Mouse (Mus musculus) heart, embryonic 14.5 days (tissue): ENCODE data around the gene Bank1. TPM values are rescaled to one million over a fixed set of nuclear protein-coding genes. Genes with fewer than 3 reads are reported as not detected.

Experiments
- ATAC-seq: fragments of 200-750 bp; cut with Nextera tagmentation; 2 replicates; pipeline ENCODE4 v1.8.0; 2017; ENCODE audit warnings: low read depth, moderate TSS enrichment; ENCODE audit not compliant: insufficient number of reproducible peaks, insufficient read depth, low FRiP score
- H3K27ac ChIP-seq, 2 experiments: fragments of 200-500 bp in 1 of 2; fragments of 300-500 bp in 1 of 2; sonication (generic) in 1 of 2; replicated peaks in 1 of 2; 2 replicates each; pipeline ENCODE4 v1.5.1; 2012 to 2014; ENCODE audit warnings: low read depth in 2 of 2, low read length in 2 of 2, control low read depth in 1 of 2, mild to moderate bottlenecking in 1 of 2, mixed read lengths in 1 of 2; ENCODE audit not compliant: control insufficient read depth in 1 of 2, insufficient read depth in 1 of 2
- H3K27me3 ChIP-seq: fragments of 300-500 bp; sonication (generic); 2 replicates; pipeline ENCODE4 v1.6.1; 2014; ENCODE audit warnings: mild to moderate bottlenecking, low read length, control low read depth; ENCODE audit not compliant: control insufficient read depth, insufficient read depth
- H3K36me3 ChIP-seq: fragments of 300-500 bp; sonication (generic); 2 replicates; pipeline ENCODE4 v1.6.1; 2014; ENCODE audit warnings: mild to moderate bottlenecking, control low read depth, low read length, mixed read lengths; ENCODE audit not compliant: control insufficient read depth, insufficient read depth
- H3K4me1 ChIP-seq, 2 experiments: fragments of 200-500 bp in 1 of 2; fragments of 300-500 bp in 1 of 2; sonication (generic) in 1 of 2; 2 replicates each; pipeline ENCODE4 v1.6.1; 2012 to 2014; ENCODE audit warnings: low read length in 2 of 2, control low read depth in 1 of 2, mixed read lengths in 1 of 2; ENCODE audit not compliant: control insufficient read depth in 2 of 2, insufficient read depth in 2 of 2
- H3K4me2 ChIP-seq: fragments of 300-500 bp; sonication (generic); 2 replicates; pipeline ENCODE4 v1.6.1; 2014; ENCODE audit warnings: mild to moderate bottlenecking, low read length
- H3K4me3 ChIP-seq, 2 experiments: fragments of 200-500 bp in 1 of 2; fragments of 300-500 bp in 1 of 2; sonication (generic) in 1 of 2; 2 replicates each; pipeline ENCODE4 v1.5.1; 2012 to 2014; ENCODE audit warnings: low read length in 2 of 2, mild to moderate bottlenecking in 2 of 2, control low read depth in 1 of 2, low read depth in 1 of 2, moderate library complexity in 1 of 2; ENCODE audit not compliant: control insufficient read depth in 1 of 2, insufficient read depth in 1 of 2
- H3K9ac ChIP-seq: fragments of 300-500 bp; sonication (generic); 2 replicates; pipeline ENCODE4 v1.6.1; 2014; ENCODE audit warnings: mild to moderate bottlenecking, low read length
- H3K9me3 ChIP-seq: fragments of 300-500 bp; sonication (generic); 2 replicates; pipeline ENCODE4 v1.6.1; 2016; ENCODE audit warnings: low read length, control low read depth; ENCODE audit not compliant: control insufficient read depth
- WGBS: fragments of 180-500 bp; shearing (Covaris S2); extraction: QIAGEN DNeasy Blood & Tissue Kit; methylation state at CpG from one replicate; pipeline ENCODE4 v1.1.7; 2014; 5-methylcytosine and 5-hydroxymethylcytosine counted together
- polyA plus RNA-seq: library from polyadenylated mRNA; unstranded; fragments of >200 nt; fragmentation: Nextera tagmentation; extraction: Ambion mirVana; gene quantifications from 2 replicates; pipeline ENCODE4 v1.2.1, GENCODE M21; 2014

Bank1 gene
- polyA plus RNA-seq, 1 experiment from 2014 or later: 0.62 TPM

DNA sequence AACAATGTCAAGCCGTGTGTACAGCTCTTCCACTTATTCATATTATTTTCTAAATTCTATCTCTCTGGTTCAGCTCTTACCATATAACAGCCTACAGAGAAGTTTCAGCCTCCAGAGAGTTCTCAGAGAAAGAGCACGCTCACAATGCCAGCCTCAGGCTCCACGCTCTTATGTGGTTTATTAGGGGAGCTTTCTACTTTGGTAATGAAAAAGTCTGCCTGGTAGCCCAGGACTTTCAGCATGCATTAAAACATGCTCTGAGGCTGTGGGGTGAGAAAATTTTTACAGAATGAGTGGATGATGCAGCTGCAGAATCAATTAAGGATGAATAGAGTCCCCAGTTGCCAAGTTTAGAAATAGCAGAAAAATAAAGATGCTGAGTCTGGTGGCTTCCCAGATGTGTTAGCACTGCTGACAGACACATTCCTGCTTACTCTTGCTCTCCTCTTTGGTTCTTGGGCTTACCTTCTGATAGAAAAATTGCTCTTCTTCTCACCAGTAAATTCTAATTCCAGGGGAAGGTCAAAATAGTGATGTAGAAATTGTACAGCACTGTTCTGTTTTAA lies 139.2 kb downstream of the Bank1 start:
- H3K27ac ChIP-seq: no peak overlapping the region
- WGBS: 79% methylated on average over 3 of the region's 3 CpGs
- H3K4me3 ChIP-seq: no peak overlapping the region
- no peaks in the 10 kb centered on the region for H3K36me3 ChIP-seq
- no peak overlapping the region for H3K4me2 ChIP-seq
- no peaks in the 10 kb centered on the region for H3K27me3 ChIP-seq
- no peak for ATAC-seq
- no peak overlapping the region for H3K9ac ChIP-seq
- H3K9me3 ChIP-seq: no peaks in the 10 kb centered on the region
- no peaks in the 10 kb centered on the region for H3K4me1 ChIP-seq

DNA sequence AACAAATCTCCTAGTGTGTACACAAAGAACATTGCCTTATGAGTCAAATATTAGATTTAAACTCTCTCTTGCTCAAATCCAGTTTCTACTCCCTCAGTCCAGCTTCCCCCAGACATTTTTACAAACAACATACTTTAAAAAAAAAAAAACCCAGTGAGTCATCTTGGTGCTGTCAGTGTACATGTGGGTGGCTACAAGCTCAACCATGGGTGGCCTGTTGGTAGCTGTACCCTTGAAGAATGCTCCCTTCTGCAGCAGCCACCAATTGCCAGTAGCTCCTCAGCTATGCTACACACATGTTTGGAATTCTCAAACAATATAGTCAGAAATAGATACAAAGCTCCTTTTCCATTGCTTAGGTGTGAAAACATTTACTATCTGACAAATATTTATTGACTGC lies 154.2 kb downstream of the Bank1 start:
- Histone ChIP-seq H3K9ac (no peak overlapping the region), H3K4me1 (no peaks in the 10 kb centered on the region), H3K36me3 (no peaks in the 10 kb centered on the region), H3K27me3 (no peaks in the 10 kb centered on the region), H3K4me3 (no peak overlapping the region), H3K27ac (no peak overlapping the region), H3K9me3 (no peaks in the 10 kb centered on the region), H3K4me2 (no peak overlapping the region)
- no peak for ATAC-seq

DNA sequence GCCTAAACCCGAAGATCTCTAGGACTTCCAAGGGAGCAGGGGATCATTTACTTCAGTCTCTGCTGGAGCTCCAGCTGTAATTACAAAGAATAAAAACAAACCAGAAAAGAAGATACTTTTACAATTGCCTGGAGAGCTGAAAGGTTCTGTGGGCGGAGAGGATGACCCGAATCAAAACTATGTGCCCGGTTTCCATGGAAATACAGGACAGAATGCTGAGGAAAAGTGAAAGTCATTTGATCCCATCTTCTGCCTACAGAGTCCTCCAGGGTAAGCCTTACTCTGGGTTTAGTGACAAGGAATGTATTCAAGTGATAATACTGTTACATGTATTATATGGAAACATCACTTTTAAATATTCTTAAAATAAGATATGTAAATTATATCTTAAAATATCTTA lies 157.8 kb downstream of the Bank1 start:
- H3K9me3 ChIP-seq: no peaks in the 10 kb centered on the region
- H3K4me3 ChIP-seq: no peak overlapping the region
- H3K9ac ChIP-seq: no peak overlapping the region
- no peak for ATAC-seq
- no peak overlapping the region for H3K4me2 ChIP-seq
- no peaks in the 10 kb centered on the region for H3K27me3 ChIP-seq
- WGBS: 66% methylated on average over 4 of the region's 4 CpGs
- no peak overlapping the region for H3K27ac ChIP-seq
- no peaks in the 10 kb centered on the region for H3K36me3 ChIP-seq
- H3K4me1 ChIP-seq: peaks cover 0 to 3% of the 10 kb centered on the region in 2 experiments; a peak in 1 of 4 replicates

DNA sequence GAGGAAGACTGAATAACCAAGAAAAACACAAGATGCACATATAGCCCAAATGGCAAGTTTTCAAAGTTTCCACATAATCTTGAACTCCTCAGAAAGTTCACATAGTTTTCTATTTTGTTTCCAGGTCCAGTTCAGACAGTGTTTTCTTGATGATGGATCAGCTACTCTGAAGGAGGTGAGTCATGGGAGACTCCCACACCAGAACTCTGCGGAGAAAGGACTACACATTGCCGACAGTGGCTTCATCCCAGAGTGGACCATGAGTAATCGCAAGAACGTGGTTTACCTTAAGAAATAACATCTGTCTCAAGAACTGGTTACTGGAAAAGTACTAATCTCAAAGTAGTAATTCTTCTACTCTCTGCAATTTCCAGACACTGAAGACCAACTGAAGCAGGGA lies 159.2 kb downstream of the Bank1 start:
- 79% methylated on average over 4 of the region's 4 CpGs for WGBS

DNA sequence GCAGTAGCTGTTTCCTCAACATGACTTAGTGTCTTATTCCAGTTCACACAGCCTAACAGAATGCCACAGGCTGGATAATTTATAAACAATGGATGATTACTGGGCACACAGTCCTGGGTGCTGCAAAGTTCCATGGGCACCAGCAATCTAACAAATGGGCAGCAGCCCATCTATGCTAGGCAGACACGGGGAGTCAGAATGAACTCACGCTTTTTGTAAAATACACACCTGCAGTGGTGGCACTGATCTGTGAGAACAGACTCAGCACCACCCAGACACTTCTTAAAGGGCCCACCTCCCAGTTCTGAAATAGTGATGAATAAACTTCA lies 159.9 kb downstream of the Bank1 start:
- H3K27ac ChIP-seq: no peak overlapping the region
- peaks cover 0 to 3% of the 10 kb centered on the region in 2 experiments; a peak in 1 of 4 replicates for H3K4me1 ChIP-seq
- no peaks in the 10 kb centered on the region for H3K36me3 ChIP-seq
- ATAC-seq: no peak
- H3K9ac ChIP-seq: no peak overlapping the region
- no peaks in the 10 kb centered on the region for H3K27me3 ChIP-seq
- 75% methylated on average over 2 of the region's 2 CpGs for WGBS
- H3K9me3 ChIP-seq: no peaks in the 10 kb centered on the region
- no peak overlapping the region for H3K4me3 ChIP-seq
- no peak overlapping the region for H3K4me2 ChIP-seq

More for the DNA sequence above, 159.2 kb downstream of the Bank1 start:
- no peak for ATAC-seq
- Histone ChIP-seq H3K9ac (no peak overlapping the region), H3K36me3 (no peaks in the 10 kb centered on the region), H3K27ac (no peak overlapping the region), H3K4me1 (peaks cover 0 to 3% of the 10 kb centered on the region in 2 experiments; a peak in 1 of 4 replicates), H3K9me3 (no peaks in the 10 kb centered on the region), H3K4me3 (no peak overlapping the region), H3K27me3 (no peaks in the 10 kb centered on the region), H3K4me2 (no peak overlapping the region)

DNA sequence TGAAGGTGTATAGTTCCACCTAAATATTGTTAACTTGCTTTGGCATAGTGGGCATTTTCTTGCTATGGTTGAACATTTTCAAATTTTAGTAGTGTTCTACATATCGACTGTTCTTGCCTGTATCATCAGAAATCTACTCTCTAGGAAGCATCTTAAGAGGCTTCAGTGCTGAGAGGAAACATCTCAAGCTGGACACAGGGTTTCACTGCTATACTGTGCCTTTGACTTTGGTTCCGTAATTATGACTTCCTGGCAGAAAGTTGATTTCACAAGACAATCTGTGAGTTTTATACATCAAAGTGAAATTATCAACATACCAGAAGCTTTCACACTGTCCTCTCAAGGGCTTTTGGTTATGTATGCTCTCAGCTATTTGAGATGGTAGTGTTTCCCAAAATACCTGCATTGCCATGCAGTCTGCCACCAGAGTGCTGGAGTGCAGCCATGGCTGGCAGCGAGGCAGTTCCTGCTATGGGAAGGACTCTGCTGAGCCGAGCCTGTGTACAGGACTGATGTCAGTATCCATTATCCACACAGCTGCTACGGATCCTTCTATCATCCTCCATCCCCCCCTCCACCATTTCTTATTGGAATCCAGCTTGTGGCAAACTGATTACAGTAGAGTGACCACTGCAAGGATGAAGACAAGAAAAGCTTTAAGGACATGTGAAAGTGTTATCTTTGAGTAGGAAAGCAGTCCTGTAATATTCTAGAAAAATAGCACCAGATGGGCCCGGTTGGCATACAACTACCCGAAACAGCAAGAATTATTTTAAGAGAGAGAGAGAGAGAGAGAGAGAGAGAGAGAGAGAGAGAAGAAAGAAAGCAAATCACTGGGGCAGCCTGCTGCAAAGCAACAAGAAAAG lies 160.5 kb downstream of the Bank1 start:
- peaks cover 0 to 3% of the 10 kb centered on the region in 2 experiments; a peak in 1 of 4 replicates for H3K4me1 ChIP-seq
- no peak overlapping the region for H3K27ac ChIP-seq
- WGBS: 50% methylated on average over 7 of the region's 7 CpGs
- ATAC-seq: no peak
- no peaks in the 10 kb centered on the region for H3K36me3 ChIP-seq
- no peak overlapping the region for H3K9ac ChIP-seq
- H3K4me3 ChIP-seq: no peak overlapping the region
- no peaks in the 10 kb centered on the region for H3K27me3 ChIP-seq
- no peaks in the 10 kb centered on the region for H3K9me3 ChIP-seq
- H3K4me2 ChIP-seq: no peak overlapping the region

DNA sequence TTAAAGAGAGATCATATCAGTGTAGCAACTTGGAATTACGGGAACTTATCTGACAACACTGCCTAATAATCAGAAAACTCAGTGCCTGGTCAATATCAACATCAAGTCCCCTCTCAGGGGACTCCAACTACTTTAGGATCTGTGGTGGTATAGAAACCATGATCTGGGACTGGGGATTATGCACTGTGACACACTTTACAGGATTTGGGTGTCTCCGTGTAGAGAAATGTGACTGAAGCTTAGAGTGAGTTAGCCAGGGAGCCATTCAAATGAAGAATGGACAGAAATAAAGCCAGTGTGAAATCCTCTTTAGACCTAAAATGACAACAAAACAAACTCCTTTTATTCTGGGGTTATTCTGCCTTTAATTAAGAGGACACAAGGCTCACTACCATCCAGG lies 167.8 kb downstream of the Bank1 start:
- Histone ChIP-seq H3K36me3 (no peaks in the 10 kb centered on the region), H3K4me1 (no peaks in the 10 kb centered on the region), H3K27ac (no peak overlapping the region), H3K4me2 (no peak overlapping the region), H3K27me3 (no peaks in the 10 kb centered on the region), H3K9ac (no peak overlapping the region), H3K9me3 (no peaks in the 10 kb centered on the region), H3K4me3 (no peak overlapping the region)
- ATAC-seq: no peak
- 50% methylated on average over 2 of the region's 2 CpGs for WGBS
